Mouse (Mus musculus): ENCODE results near the gene Tmem219. TPM values are rescaled to one million over a fixed set of nuclear protein-coding genes. Genes with fewer than 3 reads are reported as not detected.

The Tmem219 gene
- 86.4 and 116 TPM in 2 replicates for polyA plus RNA-seq (2012; rRNA removed)

GRCm38 (mm10) chr7:126922624-126923060, at the start of gene Tmem219:
Gene Tmem219 (minus strand): TSS chr7:126922917.

GRCm38 (mm10) chr7:126949793-126950646, 27.3 kb upstream of the Tmem219 start, which contains the start of gene Sez6l2:
Gene Sez6l2 (plus strand): TSS chr7:126950563.

GRCm38 (mm10) chr7:126949403-126949792, 26.7 kb upstream of the Tmem219 start, which contains the start of gene Asphd1:
Gene Asphd1 (minus strand): TSS chr7:126949582.

GRCm38 (mm10) chr7:126928384-126929037, 5.8 kb upstream of the Tmem219 start, which contains the start of gene Kctd13:
Gene Kctd13 (plus strand): TSS chr7:126928879.

DNA sequence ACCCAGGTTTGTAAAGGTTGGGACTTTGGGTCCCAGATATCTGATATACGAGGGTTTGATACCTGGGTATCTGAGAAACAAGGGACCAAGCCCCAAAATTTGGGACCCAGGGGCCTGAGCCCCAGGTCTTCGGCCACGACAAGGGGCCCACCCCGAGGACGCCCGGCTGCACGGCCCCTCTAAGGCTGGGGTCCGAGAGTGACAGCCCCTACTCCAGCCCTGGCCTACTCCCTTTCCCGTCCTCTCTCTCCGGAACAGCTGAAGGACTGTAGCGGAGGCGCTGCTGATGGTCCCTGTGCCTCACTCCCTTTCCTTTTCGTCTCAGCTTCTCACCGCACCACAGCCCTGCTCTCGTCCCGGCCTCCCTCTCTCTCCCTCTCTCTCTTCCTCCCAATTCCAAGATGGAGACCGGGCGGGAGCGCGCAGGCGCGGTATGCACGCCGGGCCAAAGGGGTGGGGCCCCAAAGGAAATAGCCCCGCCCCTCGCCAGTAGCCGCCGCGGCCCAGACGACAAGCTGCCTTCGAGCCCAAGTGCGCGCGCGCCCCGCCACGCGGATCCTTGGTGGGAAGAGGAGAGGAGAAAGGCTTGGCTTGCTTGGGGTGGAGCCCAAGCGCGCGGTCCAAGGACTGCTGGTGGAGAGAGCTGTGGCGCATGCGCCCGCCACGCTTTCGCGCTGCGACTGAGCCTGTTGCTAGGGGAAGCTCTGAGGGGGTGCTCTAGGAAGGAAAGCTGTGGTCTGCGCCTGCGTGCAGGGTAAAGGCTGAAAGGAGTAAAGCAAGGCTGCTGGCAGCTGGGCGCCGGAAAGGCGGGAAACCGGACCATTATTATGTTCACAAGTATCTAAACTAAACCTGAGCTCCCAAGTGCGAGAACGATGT, 38.2 kb downstream of the Tmem219 start, which contains the start of gene Taok2:
Taok2 (minus strand) TSS at position 418 of the 879 bp plus-strand sequence.

DNA sequence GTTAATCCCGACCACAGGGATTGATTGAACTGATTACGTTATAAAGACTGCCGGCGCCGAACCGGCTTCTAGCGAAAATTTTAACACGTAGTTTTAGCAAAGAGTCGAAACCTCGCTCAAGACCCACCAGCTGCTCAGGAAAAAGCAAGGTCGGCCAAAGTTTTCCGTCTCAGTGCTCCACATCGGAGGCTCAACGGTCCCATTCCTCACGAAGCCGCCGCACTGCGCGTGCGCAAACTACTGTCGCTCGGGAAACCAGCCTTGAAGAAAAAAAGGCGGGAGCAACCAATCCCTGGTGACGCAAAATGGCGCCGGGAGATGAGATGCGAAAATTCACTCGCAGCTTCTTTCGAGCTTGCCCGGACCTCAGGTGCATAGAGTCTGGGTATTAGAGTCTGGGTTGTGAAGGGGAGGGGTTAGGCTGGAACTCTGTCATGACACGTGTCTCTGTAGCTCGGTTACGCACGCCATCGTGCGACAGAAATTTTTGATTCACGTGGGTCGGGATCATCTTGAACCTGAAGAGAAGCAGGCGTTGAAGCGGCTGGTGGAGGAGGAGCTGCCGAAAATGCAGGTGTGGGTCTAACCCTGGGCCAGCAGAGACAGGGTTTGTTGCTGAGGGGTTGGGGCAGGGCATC, 60.5 kb downstream of the Tmem219 start, which contains the start of gene Ino80e:
Ino80e (minus strand) TSS at position 231 of the 638 bp plus-strand sequence.

GRCm38 (mm10) chr7:126861429-126862130, 61.1 kb downstream of the Tmem219 start, which contains the start of gene Hirip3:
Gene Hirip3 (plus strand): TSS chr7:126861972.

DNA sequence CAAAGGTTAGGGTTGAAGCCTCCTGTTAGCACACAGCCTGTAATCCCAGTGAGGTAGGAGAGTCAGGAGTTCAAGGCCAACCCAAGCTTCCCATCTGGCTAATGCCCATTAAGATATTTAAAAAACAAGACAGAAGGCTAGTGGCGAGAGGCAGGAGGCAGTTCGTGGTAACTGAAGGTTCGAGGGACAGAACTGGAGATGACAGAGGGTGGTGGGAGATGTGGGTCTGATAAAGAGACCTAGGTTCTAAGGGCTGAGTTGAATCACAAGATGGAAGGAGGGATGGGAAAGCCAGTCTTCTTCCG, 75.6 kb downstream of the Tmem219 start, which contains the start of gene Doc2a:
Doc2a (plus strand) TSS at position 301 of the 305 bp plus-strand sequence.

Other genes starting within 250 kb of the Tmem219 start
- 36.6 and 41.1 TPM in 2 replicates for gene Sult1a1, start 246.5 kb downstream of the Tmem219 start, polyA plus RNA-seq (2012; rRNA removed)
- 71.6 and 99.0 TPM in 2 replicates for gene Bola2, start 227.5 kb downstream of the Tmem219 start, polyA plus RNA-seq (2012; rRNA removed)
- gene Slx1b, start 227.1 kb downstream of the Tmem219 start, polyA plus RNA-seq (2012; rRNA removed) = 35.0 and 35.2 TPM in 2 replicates
- gene Coro1a, start 215.1 kb downstream of the Tmem219 start, polyA plus RNA-seq (2012; rRNA removed) = 68.2 and 90.8 TPM in 2 replicates
- 270 and 291 TPM in 2 replicates for gene Mapk3, start 163.3 kb downstream of the Tmem219 start, polyA plus RNA-seq (2012; rRNA removed)
- 16.7 and 25.4 TPM in 2 replicates for gene Gdpd3, start 156.6 kb downstream of the Tmem219 start, polyA plus RNA-seq (2012; rRNA removed)
- 456 and 506 TPM in 2 replicates for gene Ypel3, start 146.0 kb downstream of the Tmem219 start, polyA plus RNA-seq (2012; rRNA removed)
- 3.5 and 5.3 TPM in 2 replicates for gene Tbx6, start 141.4 kb downstream of the Tmem219 start, polyA plus RNA-seq (2012; rRNA removed)
- gene Ppp4c, start 130.4 kb downstream of the Tmem219 start, polyA plus RNA-seq (2012; rRNA removed) = 245 and 279 TPM in 2 replicates
- 8.3 and 9.0 TPM in 2 replicates for gene Fam57b, start 125.2 kb downstream of the Tmem219 start, polyA plus RNA-seq (2012; rRNA removed)
- not detected in 2 replicates for gene 4930451I11Rik, start 91.3 kb downstream of the Tmem219 start, polyA plus RNA-seq (2012; rRNA removed)
- 0.12 and 0.45 TPM in 2 replicates for gene Doc2a, start 75.5 kb downstream of the Tmem219 start, polyA plus RNA-seq (2012; rRNA removed)
- 11.2 and 13.2 TPM in 2 replicates for gene Hirip3, start 60.9 kb downstream of the Tmem219 start, polyA plus RNA-seq (2012; rRNA removed)
- gene Ino80e, start 60.5 kb downstream of the Tmem219 start, polyA plus RNA-seq (2012; rRNA removed) = 82.1 and 86.8 TPM in 2 replicates
- gene Taok2, start 38.2 kb downstream of the Tmem219 start, polyA plus RNA-seq (2012; rRNA removed) = 167 and 168 TPM in 2 replicates
- gene Kctd13, start 6.0 kb upstream of the Tmem219 start, polyA plus RNA-seq (2012; rRNA removed) = 44.3 and 45.2 TPM in 2 replicates
- 0.18 and 0.73 TPM in 2 replicates for gene Asphd1, start 26.7 kb upstream of the Tmem219 start, polyA plus RNA-seq (2012; rRNA removed)
- gene Sez6l2, start 27.6 kb upstream of the Tmem219 start, polyA plus RNA-seq (2012; rRNA removed) = 12.3 and 14.6 TPM in 2 replicates
- gene Cdipt, start 53.0 kb upstream of the Tmem219 start, polyA plus RNA-seq (2012; rRNA removed) = 307 and 318 TPM in 2 replicates
- 2.1 and 2.2 TPM in 2 replicates for gene Cdiptos, start 53.2 kb upstream of the Tmem219 start, polyA plus RNA-seq (2012; rRNA removed)
- 82.1 and 99.8 TPM in 2 replicates for gene Mvp, start 91.7 kb upstream of the Tmem219 start, polyA plus RNA-seq (2012; rRNA removed)
- 2.2 and 4.7 TPM in 2 replicates for gene Pagr1b, start 93.6 kb upstream of the Tmem219 start, polyA plus RNA-seq (2012; rRNA removed)
- 1.3 and 3.5 TPM in 2 replicates for gene Pagr1a, start 94.4 kb upstream of the Tmem219 start, polyA plus RNA-seq (2012; rRNA removed)
- 60.7 and 61.9 TPM in 2 replicates for gene Gm42742, start 98.2 kb upstream of the Tmem219 start, polyA plus RNA-seq (2012; rRNA removed)
- 20.6 and 34.9 TPM in 2 replicates for gene Prrt2, start 98.3 kb upstream of the Tmem219 start, polyA plus RNA-seq (2012; rRNA removed)
- gene Maz, start 104.1 kb upstream of the Tmem219 start, polyA plus RNA-seq (2012; rRNA removed) = 393 and 433 TPM in 2 replicates
- gene Kif22, start 119.6 kb upstream of the Tmem219 start, polyA plus RNA-seq (2012; rRNA removed) = 6.5 and 11.3 TPM in 2 replicates
- gene Zg16, start 164.4 kb upstream of the Tmem219 start, polyA plus RNA-seq (2012; rRNA removed) = 4.6 and 8.5 TPM in 2 replicates
- gene AI467606, start 168.4 kb upstream of the Tmem219 start, polyA plus RNA-seq (2012; rRNA removed) = 31.3 and 37.2 TPM in 2 replicates
- gene Qprt, start 199.3 kb upstream of the Tmem219 start, polyA plus RNA-seq (2012; rRNA removed) = 2.5 and 3.0 TPM in 2 replicates
- gene Spn, start 214.9 kb upstream of the Tmem219 start, polyA plus RNA-seq (2012; rRNA removed) = 2.0 and 2.2 TPM in 2 replicates

Data from ovary, adult 2 months (tissue).